Mouse (Mus musculus) CD8-positive naive resting alpha-beta T cell, adult 2 months (primary cell): ENCODE results near the gene Atp6v1c2.

Experiments
- DNase-seq, 2 experiments: peaks; one replicate each; pipeline ENCODE4 v3.0.0; 2022; ENCODE audit warnings: low read depth in 2 of 2, low spot score in 2 of 2

Atp6v1c2 gene

DNA sequence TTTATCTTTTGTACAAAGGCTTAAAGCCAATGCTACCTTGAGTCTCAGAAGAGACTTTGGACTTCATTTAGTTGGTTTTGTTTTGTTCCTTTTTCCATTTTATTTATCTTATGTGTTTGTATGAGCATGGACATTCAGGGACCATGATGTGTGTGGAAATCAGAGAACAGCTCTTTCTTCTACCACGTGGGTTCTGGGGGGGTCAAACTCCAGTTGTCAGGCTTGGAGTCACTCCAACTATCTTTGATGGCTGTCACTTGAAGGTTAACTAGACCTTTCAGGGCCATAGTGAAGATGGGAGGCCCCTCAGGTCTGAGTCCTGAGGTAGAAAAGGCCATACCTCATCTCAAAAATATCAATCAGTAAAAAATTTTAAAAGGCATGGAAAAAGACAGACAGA is 4.3 kb upstream of the Atp6v1c2 start:
- no peak for DNase-seq

DNA sequence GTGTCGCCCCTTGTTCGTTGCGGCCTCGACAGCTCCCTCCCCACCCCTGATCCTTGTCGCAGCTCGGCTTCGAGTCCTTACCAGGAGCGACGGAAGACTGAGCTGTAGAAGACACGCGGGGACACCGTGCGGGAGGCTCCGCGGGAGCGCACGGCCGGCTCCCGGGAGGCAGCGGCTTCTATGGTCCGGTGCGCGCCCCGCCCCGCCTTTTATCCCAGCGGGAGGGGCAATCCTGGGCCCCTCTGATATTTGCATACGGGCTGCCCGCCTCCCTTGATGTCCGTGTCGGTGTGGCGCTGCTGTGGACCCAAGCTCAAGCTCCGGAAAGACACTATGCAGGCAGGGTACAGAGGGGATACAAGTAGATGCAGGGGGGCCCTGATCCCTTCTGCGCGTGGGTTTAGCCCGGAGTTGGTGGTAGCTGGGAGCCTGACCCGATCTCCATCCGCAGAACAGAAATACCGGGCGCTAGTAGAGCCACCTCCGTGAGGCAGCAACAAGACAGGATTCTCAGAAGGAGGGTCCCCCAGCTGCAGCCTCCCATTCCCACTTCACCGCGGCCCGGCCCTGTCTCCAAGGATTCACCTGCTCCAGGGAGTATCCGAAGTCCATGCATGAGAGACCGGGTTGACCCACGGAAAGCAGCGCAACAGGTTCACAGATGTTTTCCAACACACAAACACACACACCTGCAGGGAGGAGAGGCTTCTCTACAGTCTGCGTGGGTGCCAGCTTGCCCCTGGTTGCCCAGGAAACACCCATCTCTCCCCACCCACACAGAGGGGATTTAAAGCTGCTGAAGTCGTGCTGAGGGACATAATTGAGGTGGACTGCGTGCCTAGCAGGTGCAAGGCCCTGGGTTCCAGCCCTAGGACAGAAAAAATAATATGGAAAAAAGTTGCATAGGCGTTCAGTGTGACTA is 4.3 kb downstream of the Atp6v1c2 start:
- DNase-seq, result no peak

DNA sequence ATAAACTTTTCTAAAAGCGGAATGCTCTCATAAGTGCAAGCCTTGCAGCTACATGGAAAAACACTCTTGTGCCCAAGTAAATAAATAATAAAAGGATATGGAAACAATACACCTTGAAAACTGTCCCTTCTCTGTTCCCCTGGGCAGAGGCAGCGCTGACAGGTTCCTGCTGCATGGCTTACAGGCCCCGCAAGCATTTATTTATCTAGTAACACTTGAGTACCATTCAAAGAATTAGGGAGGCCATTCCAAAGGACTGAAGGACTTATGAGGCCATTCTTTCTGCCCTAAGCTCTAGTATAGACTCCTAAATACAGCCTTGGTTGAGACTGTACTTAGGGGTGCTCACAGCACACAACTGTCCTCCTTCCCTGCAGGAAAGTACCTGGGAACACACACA is 10.7 kb downstream of the Atp6v1c2 start:
- DNase-seq, result no peak

DNA sequence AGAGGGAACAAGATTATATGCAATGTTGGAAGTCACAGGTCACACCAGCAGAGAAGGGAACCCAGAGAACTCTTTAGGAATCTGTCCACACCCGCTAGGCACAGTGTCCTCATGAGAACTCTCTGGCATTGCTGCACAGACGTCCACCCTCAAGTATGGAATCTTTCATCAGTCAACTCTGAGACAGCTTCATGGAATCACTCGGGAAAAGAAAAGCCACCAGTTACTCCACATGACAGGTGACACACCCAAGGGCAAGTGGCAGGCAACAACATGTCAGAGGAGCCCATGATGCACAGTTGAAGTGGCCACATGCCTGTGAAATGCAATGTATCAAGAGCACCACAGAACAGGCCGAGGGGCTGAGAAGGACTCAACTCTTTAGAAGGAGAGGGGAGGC is 11.2 kb downstream of the Atp6v1c2 start:
- DNase-seq, result no peak

DNA sequence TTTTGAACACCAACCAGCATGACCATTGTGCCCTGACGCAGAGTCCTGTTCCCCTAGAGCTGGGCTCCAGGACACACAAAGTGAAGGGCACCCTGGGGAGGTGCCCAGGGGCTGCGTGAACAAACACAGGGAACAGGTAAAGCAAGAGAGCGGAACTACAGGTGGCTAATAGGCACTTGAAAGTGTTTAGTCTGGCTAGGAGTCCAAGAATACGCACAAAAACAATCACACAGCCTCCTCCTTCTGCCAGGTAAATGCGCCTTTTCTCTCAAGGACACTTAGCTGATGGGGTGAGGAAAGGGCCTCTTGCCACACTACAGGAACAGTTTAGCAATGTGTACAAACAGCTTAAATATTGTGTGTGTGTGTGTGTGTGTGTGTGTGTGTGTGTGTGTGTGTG is 13.1 kb downstream of the Atp6v1c2 start:
- DNase-seq, result no peak

DNA sequence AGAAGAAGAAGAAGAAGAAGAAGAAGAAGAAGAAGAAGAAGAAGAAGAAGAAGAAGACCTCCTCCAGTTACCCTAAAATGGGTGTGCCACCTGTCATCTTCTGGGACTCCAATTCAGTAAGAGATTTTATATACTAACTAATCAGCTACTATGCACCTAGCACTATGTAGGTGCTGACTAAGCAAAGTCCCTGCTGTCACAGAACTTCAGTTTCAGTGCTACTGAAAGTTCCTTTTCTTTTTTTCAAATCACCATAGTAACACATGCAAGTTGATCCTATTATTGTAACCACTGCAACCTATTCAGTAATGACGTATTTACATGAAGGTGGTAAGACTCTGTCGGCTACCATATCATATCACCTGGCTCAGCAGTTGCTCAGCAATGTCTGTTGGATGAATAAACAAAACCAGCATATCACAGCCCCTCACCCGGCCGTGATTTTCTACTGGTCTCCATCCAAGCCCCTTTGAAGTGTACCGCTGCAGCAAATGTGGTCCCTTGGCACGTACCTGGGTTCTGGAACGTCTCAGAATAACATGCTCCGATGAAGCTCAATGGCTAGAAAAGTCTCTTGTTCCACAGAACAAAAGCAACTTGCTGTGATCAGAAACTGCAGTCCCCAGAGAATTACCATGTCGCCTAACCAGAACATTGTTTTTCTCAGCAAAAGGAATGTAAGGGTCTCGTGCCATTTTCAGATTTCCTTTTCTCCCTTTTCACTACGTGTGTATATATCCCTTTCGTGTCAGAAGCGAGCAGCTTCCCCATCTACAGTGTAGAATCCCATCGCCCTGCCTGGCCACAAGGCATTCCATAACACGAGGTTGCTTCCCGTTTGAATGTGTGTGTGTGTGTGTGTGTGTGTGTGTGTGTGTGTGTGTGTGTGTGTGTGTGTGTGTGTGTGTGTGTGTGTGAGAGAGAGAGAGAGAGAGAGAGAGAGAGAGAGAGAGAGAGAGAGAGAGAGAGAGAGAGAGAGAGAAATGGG is 18.0 kb downstream of the Atp6v1c2 start:
- no peak for DNase-seq

DNA sequence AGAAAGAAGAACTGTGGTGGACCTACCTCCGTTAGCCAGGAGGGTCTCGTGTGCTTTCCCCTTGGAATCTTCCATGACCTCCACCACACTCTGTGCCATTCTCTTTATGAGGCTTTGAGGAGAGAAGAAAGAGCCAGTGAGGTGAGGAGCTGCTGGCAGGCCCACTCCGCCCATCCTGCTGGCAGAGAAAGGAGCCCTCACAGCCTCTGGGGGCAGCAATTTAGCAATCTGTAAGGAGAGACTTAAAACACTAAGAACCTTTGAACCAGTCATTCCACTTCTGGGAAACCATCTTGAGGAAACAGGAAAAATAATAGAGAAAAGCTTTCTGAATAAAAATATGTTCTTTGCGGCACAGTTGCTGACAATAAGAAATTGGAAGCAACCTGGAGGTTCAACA is 20.9 kb downstream of the Atp6v1c2 start:
- DNase-seq, result no peak

DNA sequence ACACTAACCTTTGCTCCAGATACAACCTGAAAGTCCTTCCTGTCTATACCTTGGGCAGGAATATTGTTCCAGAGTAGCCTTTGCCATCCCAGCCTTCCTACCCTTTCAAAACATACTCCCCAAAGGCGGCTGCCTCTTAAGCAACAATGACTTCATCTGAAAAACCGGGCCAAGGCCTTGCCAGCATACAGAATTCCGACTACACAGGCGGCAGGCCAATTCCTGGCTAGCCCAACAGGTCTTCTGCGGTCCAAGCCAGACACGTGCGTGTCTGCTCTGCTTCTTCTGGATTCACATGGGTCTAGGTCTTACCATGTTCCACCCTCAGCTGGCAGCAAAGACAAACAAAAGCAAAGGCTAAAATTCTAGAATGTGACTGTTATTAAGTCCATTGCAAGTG is 23.7 kb downstream of the Atp6v1c2 start:
- DNase-seq, result no peak

DNA sequence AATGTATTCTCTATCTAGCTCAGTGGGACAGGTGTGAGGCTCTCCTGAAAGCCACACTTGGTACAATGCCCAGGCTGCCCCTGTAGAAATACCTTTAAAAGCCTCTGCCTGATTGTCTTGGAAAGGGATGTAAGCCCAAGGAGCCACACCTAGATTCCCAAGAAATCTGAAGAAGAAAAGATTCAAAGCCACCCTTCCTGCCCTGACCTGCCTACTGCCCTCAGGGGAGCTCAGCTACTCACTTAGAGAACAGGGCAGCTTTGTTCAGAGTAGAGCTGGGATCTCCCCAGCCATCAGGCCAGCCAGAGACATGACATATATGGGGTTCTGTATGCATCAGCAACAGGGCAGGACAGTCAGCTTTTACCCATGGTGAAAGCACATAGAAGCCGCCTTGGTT is 29.3 kb downstream of the Atp6v1c2 start:
- no peak for DNase-seq

DNA sequence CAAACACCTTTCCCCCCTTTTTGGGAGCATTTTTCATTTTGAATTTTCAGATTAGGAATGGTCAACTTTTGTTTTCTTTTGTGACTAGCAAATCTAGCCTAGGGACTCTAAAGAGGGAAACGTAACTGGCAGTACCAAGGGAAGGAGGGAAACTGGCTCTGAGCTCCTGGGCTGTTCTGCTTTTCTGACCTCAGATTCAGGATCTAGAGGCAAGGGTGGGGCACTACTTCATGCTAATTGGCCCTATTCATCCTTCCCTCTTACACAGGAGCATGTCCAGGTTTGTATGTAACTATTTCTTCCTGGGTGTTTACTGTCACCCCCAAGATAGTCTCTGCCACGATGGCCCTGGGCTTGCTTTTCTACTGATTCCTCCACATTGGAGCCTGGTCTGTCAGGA is 32.3 kb downstream of the Atp6v1c2 start:
- DNase-seq, result no peak

DNA sequence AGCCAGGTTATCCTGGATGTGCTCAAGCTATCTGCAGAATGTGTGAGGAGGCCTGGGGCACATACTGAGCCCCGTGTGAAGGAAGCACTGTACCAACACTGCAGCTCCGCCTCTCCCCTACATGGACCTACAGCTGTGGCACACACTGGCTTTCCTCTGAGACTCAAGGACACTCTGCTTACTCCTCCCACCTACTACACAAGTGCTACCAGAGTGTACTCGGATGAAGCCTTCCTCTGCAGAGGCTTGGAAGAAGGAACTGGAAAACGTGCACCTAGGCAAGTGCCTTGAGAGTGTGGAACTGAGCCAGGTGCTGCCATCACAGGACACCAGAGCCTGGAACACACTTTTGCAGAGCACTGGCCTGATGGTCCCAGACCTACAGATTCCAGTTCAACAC is 38.6 kb downstream of the Atp6v1c2 start:
- DNase-seq, result no peak

DNA sequence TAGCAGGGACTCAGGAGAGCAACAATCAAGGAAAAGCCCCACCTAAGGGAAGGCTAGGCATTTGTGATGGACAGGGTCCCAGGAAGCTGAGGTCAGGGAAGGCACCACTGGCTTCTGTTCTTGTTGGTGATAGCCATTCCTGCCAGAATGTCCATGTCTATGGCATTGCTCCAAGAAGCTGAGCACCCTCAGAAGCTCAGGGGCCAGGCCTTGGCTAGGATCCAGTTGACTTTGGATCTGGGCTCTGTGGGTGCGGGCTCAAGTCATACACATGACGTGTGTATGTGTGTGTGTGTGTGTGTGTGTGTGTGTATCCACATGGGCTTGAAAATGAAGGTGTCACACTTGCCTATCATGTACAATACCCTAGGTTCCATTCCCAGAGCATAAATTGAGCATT is 39.2 kb downstream of the Atp6v1c2 start:
- DNase-seq, result no peak

DNA sequence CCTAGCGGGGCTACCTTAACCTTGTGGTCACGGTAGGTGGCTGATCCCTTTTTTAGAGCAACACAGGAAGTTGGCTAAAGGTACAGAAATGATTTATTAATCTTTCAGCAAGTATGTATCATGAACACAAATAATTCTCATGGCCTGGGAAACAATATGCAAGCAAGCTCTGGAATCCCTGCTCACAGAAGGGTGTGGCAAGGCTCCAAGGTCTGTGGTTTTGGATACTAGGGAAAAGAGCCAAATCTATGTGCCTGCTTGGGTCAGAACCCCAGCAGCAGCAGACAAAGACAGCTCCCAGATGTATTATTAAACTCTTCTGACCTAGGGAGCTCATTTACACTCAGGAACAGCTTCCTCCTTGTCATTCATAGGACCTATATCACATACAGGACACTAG is 40.1 kb downstream of the Atp6v1c2 start:
- DNase-seq, result no peak

DNA sequence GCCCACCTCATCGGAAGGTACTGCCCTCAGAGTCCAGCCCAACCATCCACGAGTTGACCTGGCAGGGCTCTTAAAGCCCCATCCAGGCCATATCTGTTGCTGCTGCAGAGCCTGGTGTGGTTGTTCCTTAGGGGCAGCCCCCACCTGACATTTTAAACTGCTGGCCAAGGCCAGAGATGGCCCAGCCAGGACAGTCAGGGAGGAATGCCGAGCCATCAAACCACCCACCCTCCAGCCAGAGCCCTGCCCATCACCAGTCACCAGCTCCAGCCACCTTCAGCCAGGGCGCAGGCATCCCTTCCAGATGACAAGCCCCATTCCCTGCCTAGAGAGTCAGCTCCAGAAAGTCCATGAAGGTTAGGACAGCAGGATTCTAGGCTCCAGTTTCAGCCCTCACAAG is 40.7 kb downstream of the Atp6v1c2 start:
- DNase-seq, result no peak

DNA sequence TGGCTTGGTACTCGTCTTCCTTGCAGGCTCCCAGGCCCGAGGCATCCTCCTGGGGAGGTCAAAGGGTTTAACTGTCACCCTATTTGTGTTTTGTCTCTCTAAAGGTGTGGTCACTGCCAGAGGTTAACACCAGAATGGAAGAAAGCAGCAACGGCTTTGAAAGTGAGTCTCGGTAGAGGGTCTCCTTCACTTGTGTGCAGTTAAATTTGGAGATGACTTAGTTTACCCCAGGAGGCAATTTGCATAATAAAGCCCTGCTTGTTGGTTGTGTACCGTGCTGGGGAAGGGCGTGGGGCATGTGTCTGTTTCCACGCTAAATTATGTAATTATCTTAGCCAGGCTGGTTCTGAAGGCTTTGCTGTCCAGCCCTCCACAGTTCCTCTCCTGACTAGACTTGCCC is 55.3 kb downstream of the Atp6v1c2 start:
- no peak for DNase-seq

DNA sequence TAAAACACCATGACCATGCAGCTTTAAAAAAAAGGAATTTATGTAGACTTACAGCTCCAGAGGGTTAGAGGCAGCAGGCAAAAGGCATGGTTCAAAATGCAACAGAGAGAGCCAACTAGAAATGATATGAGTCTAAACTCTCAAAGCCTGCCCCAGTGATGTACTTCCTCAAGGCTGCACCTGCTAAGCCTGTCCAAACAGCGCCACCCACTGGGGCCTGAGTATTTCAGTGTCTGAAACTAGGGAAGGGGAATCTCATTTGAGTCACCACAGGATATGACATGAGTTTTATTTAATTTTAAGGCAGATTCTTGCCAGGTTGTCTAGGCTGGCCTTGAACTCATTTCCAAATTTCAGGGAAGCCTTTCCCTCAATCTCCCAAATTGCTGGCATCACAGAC is 57.9 kb downstream of the Atp6v1c2 start:
- peak in 1 of 2 experiments; percentile 35 for DNase-seq

DNA sequence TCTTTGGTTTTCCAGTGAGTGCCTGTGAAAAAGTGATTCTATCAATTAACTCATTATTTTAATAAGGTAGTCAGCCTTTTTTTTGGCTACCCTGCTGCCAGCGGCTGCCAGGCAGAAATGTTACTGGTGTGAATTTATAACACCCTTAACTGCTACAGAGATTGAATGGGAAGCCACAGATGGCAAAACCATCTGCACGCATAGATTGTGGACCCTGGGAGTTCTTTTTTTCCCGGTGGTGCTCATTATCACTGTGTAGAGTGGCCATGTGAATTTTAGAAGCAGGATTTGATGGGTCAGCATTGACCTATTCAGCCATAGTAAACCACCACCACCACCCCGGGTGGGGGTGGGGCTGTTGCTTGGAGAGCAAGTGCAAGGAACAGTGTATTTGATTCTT is 61.8 kb downstream of the Atp6v1c2 start:
- DNase-seq, result no peak

DNA sequence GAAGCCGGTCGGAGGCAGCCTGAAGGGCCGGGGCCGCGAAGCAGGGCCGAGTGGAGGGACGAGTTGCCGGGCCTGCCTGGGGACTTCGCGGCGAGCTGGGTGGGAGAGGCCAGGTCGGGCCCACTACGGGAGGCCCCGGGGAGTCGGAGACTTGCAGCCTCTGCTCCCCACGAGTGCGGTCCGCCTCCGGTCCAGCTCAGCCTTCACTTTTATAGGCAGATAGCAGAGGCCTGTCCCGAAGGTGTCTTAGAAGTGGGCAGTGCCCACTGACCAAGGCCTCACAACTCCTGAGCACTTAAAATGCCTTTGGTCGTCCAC is 62.5 kb downstream of the Atp6v1c2 start:
- no peak for DNase-seq

DNA sequence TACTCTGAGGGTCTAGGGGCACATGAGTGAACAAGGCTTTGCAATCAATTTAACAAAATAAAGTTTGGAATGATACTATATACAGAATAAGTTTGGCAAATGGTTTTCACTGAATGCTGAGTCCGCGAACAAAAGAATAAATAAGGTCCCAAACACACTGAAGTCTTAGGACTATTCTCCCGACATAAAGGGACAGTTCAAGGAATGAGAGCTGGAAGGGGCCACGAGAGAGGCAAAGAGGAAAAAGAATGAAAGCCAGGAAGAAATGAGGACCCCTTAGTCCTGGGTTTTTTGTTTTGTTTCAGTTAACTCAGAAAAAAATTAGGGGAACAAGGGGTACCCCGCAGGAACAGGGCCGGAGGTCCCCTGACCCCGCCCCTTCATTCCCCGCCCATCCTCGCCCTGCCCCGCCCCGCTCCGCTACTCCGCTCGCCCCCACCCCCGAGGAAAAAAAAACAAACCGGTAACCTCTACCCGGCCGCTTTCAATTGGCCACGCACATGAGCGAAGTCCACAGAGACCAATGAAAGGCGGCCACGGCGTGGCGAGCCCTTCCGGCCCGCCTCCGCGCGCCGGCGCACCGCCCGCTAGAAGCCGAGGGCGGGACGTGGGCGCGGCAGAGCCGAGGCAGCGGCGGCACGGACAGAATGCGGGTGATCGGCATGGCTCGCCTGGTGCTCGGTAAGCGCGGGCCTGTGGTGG is 63.0 kb downstream of the Atp6v1c2 start, which contains the start of gene Pdia6:
Gene Pdia6, plus strand, starts transcription at position 575 of the 702 bp plus-strand sequence.
- peak; percentile 80 to 84 for DNase-seq

DNA sequence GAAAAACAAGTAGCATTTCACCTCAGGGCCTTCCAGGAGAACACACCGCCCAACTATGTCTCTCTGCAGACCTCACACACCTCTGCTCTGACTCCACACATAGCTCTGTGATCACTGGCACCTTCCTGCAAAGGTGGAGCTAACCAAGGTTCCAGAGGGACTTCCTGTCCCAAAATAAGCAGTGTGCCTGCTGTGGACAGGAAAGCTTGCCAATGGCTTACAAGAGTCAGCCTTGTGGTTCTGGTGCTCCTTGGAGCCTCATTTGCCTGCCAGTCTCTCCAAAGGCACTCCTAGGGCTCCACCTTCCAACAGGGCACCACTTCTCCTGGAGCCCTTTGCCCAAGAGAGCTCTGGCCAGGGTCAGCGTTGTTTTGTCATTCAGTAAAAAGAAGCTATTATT is 64.3 kb downstream of the Atp6v1c2 start:
- no peak for DNase-seq

DNA sequence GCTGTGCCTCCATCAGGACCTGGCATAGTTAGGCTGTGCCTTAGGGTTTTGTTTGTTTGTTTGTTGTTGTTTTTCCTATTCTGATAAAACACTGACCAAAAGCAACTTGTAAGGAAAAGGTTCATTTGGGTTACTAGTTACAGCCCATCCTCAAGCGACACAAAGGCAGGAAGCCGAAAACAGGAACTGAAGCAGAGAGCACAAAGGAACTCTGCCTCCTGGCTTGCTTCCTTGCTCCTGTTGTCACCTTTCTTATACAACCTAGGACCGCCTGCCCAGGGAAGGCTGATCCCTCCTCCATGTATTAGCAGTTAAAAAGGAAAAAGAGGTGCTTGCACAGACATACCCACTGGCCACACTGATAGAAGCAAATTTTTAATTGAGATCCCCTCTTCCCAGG is 65.3 kb downstream of the Atp6v1c2 start:
- no peak for DNase-seq
